Mouse (Mus musculus): ENCODE measurements around the gene Foxe3. TPM values are rescaled to one million over a fixed set of nuclear protein-coding genes. Genes with fewer than 3 reads are reported as not detected.

Foxe3 gene
- polyA plus RNA-seq, 1 experiment from 2014 or later = not detected

Other genes with a start within 250 kb of the Foxe3 start
- not detected in 2 replicates for gene Gm12830, start 104.3 kb downstream of the Foxe3 start, polyA plus RNA-seq (2014; fragmentation: Nextera tagmentation; extraction: Ambion mirVana)
- 0.27 and 0.38 TPM in 2 replicates for gene Foxd2, start 17.1 kb downstream of the Foxe3 start, polyA plus RNA-seq (2014; fragmentation: Nextera tagmentation; extraction: Ambion mirVana)
- 165 and 189 TPM in 2 replicates for gene Cmpk1, start 61.2 kb upstream of the Foxe3 start, polyA plus RNA-seq (2014; fragmentation: Nextera tagmentation; extraction: Ambion mirVana)
- 8.2 and 8.8 TPM in 2 replicates for gene Stil, start 74.1 kb upstream of the Foxe3 start, polyA plus RNA-seq (2014; fragmentation: Nextera tagmentation; extraction: Ambion mirVana)
- 1.0 and 1.1 TPM in 2 replicates for gene Tal1, start 130.4 kb upstream of the Foxe3 start, polyA plus RNA-seq (2014; fragmentation: Nextera tagmentation; extraction: Ambion mirVana)
- 0.65 and 0.70 TPM in 2 replicates for gene Pdzk1ip1, start 162.7 kb upstream of the Foxe3 start, polyA plus RNA-seq (2014; fragmentation: Nextera tagmentation; extraction: Ambion mirVana)
- 2.5 and 4.0 TPM in 2 replicates for gene Cyp4x1, start 208.3 kb upstream of the Foxe3 start, polyA plus RNA-seq (2014; fragmentation: Nextera tagmentation; extraction: Ambion mirVana)